Mouse (Mus musculus) layer of hippocampus, adult 11-12 months (tissue): ENCODE measurements around the gene F10.

Source experiments
- DNase-seq: peaks from one replicate; pipeline ENCODE4 v3.0.0; 2022; ENCODE audit warnings: low spot score

F10 gene

GRCm38 (mm10) chr8:13037015-13037414, at the start of gene F10:
F10 (plus strand) TSS chr8:13037308.
- no peak for DNase-seq

- peak; percentile 66 for DNase-seq
Measured at GRCm38 (mm10) chr8:12987571-12987970, 49.5 kb upstream of the F10 start.

- DNase-seq = no peak
Measured at GRCm38 (mm10) chr8:12988722-12989430, 48.2 kb upstream of the F10 start.

GRCm38 (mm10) chr8:12991411-12991810, 45.7 kb upstream of the F10 start:
- no peak for DNase-seq

DNA sequence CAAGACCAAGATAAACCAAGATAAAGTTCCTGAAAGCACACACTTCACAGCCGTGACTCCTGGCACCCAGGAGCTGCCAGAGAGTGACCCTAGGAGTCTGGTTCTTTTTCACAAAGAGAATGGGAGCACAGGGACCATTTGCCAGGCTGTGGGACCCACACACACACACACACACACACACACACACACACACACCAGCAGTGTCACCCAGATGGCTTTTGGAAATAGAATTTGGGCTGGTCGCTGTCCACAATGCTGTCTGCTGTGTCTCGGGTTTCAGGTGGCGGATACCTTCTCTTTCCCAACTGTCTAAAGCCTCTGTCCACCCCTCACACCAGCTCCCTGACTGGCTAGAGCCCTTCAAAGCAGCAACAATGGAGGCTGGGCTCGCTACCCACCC, 42.6 kb upstream of the F10 start:
- DNase-seq = no peak

GRCm38 (mm10) chr8:12995481-12995880, 41.6 kb upstream of the F10 start:
- DNase-seq = no peak

DNA sequence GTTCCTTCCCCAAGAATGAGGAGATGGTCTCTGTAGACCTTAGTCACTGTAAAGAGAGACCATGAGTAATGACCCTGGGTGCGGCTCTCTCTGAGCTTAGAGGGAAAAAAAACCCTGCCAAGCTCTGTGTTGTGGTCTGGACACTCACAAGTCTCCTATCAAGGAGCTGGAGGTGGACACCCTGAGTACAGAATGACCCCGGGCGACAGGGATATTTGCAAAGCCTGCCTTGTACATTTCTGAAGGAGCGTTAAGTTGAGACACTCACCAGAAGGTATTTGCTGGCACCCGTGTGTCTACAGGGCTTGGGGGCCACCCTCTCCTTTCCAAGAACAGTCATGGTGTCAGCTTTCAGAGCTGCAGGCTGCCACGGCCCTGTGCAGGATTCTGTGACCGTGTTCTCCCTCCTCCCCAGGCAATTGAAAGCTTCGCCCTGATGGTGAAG, 40.3 kb upstream of the F10 start:
- no peak for DNase-seq

DNA sequence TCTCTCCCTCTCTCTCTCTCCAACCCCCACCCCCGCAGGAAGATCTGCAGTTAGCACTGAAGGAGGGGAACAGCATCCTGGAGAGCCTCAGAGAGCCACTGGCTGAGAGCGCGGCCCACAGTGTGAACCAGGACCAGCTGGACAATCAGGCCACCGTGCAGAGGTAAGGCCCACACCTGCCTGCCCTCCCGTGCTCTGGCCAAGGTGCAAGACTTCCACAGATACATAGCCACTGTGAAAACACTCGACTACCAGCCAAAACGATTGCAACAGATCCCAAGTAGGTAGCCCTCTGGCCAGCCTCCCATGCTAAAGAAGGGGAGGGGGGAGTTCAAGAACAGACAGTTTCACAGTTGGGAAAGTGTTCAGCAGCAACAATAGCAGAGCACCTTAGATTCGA, 38.8 kb upstream of the F10 start:
- DNase-seq = no peak

DNA sequence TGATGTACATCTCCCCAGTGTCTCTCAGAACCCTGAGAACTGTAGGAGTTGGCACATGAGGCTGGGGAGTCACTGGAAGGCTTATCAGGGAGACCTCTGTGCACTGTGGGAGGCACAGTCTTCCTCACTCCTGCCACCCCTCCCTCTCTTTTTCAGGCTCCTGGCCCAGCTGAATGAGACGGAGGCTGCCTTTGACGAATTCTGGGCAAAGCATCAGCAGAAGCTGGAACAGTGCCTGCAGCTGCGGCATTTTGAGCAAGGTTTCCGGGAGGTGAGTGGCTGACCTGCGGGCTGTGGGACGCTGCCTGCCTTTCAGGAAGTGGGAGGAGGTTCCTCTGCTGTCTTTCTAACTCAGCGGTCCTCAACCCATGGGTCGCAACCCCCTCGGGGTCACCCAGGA, 37.3 kb upstream of the F10 start:
- no peak for DNase-seq

- DNase-seq = no peak
Measured at GRCm38 (mm10) chr8:13007458-13007857, 29.6 kb upstream of the F10 start.

DNA sequence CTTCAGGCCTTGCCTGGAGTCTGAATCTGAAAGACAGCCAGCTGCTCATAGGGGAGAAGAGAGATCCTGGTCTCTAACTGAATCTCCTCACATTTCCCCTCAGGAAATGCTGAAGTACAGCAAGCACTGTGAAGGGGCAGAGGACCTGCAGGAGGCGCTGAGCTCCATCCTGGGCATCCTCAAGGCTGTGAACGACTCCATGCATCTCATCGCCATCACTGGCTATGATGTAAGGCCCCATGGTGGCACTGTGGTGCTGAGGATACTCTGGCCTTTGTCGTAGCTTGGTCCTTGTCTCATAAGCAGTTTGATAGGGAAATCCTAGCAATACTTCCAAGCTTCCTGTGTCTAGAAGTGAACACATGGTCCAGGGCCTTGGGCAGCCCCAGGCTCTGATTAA, 26.8 kb upstream of the F10 start:
- no peak for DNase-seq

GRCm38 (mm10) chr8:13019560-13019959, 17.5 kb upstream of the F10 start:
- no peak for DNase-seq

DNA sequence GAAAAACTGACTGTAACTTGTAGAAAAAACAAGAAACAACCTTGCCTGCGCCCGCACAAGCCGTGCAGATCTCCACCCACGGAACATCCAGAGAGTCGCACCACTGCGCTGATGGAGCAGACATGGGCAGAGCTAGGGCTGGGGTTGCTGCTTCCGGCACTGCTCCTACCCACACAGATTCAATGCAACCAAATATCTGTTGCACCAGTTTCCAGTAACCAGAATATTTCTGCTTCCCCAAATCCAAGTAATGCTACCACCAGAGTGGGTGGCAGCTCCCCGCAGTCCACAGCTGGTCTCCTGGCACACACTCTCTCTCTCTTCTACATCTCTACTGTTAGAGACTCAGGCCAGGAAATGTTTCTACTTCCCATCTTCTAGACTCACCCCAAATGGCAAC, 15.3 kb upstream of the F10 start:
- DNase-seq = no peak

- no peak for DNase-seq
Measured at GRCm38 (mm10) chr8:13025487-13026224, 11.5 kb upstream of the F10 start, which contains the start of gene F7. F7 (plus strand) TSS chr8:13026034.

DNA sequence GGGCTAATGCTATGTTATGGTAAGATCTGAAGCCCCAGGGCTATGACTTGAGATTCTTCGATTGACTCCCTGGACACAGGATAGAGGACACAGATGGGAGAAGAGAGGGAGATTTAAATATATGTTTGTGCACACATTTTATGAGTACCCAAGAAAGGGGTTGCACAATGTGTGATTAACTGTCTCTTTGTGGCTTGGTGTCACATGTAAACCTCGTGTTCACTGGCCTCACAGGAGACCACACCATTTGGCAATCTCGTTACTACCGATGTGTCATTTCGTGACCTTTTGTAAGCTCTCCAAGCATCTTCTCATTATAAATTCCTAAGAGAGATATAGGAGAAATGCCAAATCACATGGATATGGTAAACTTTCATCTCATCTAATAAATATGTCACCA, 9.5 kb upstream of the F10 start:
- DNase-seq = no peak

GRCm38 (mm10) chr8:13028482-13028881, 8.6 kb upstream of the F10 start:
- DNase-seq = peak; percentile 59

DNA sequence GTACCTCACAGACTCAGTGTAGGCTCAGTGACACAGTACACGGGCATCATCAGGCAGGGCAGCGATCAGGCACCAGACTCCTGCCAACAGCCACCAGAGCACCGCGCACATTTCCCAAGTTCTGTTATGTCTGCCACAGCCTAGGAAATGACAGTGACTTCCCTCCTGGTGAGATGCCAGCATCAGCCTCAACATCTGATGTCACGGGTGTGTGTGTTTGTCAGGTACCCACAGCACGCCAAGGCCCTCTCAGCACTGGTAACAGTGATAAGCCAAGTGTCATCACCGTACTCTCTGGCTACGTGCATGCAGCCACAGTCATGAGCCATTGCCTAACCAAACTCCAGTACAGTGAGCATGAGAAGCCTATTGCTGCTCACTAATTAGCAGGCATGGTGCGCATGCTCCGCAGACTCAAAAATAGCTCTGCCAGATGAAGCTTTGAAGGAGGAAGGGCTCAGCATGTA, 729 bp upstream of the F10 start:
- DNase-seq = peak; percentile 49

- no peak for DNase-seq
Measured at GRCm38 (mm10) chr8:13037569-13037968, 461 bp downstream of the F10 start.

DNA sequence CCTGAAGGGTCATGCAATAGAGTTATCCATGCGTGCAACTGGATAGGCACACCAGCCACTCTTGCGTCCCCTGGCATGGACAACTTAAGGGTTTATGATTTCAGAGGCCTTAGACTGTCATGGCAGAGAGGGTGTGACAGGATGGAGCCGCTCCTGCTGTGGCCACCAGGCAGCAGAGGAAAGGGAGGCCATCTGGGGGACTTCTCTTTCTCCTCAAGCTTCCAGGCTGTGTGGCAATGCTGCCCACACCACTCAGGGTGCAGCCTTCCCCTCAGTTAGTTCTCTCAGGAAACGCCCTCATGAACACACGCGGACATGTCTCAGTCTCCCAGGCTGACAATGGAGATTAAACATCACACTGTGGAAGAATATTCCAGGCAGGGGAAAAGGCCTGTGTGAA, 1.9 kb downstream of the F10 start:
- no peak for DNase-seq

GRCm38 (mm10) chr8:13041459-13041858, 4.4 kb downstream of the F10 start:
- DNase-seq = no peak

- DNase-seq = no peak
Measured at GRCm38 (mm10) chr8:13047652-13048051, 10.5 kb downstream of the F10 start.

- DNase-seq = no peak
Measured at GRCm38 (mm10) chr8:13050550-13050949, 13.4 kb downstream of the F10 start.

DNA sequence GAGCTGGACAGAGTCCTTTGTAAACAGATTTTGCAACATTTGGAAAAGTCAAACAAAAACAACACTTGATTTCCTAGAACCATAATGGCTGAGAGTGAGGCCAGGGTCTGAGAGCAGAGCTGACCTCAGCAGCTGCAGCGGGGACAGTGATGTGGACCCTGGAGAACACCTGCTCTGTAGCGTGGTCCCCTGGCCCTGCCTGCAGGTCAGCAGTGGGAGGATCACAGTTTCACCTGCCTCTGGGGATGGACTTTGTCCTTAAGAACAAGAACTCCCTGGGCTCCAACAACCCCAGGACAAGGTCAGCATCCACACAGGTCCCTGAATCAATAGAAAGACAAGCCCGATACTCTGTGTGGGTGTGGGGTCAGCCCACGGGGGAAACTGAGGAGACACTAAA, 20.2 kb downstream of the F10 start:
- DNase-seq = no peak
